Mouse (Mus musculus): ENCODE results near the gene Ppil1. TPM values are rescaled to one million over a fixed set of nuclear protein-coding genes. Genes with fewer than 3 reads are reported as not detected.
A peak's percentile ranks its signal among the peaks of the same experiment; 100 is the strongest.
"Not testable (repeated sequence)": the region's sequence is repeated elsewhere in the genome, so short reads cannot be mapped to it uniquely, and the experiment has no call there.

Gene Ppil1
- polyA plus RNA-seq, 1 experiment, result 30.1 TPM

GRCm38 (mm10) chr17:29273156-29273555, 9.2 kb upstream of the Ppil1 start:
- H3K79me2 ChIP-seq (ENCODE audit: control insufficient read depth, insufficient read depth), result peaks cover 52% of the 10 kb centered on the region
- TF ChIP-seq POLR2A (IDR thresholded peaks at IDR 0.05; ENCODE audit: insufficient read length, low read depth), result no peak
- TF ChIP-seq CEBPB (IDR thresholded peaks at IDR 0.05; ENCODE audit: insufficient read depth, poor library complexity, severe bottlenecking), result no peak
- TF ChIP-seq USF1 (IDR thresholded peaks at IDR 0.05; ENCODE audit: low read depth), result no peak
- TF ChIP-seq E2F4 (IDR thresholded peaks at IDR 0.05; ENCODE audit: insufficient read depth), result no peak
- TF ChIP-seq MYOG (IDR thresholded peaks at IDR 0.05; ENCODE audit: control insufficient read depth in 1 of 3, insufficient read depth in 1 of 3, insufficient read length in 2 of 3, low read depth in 2 of 3), result no peak
- no peak for TF ChIP-seq REST (IDR thresholded peaks at IDR 0.05; ENCODE audit: insufficient read depth, insufficient read length)
- no peak for TF ChIP-seq POLR2AphosphoS2 (IDR thresholded peaks at IDR 0.05; ENCODE audit: insufficient read length, low read depth)
- no peak for TF ChIP-seq TCF3 (IDR thresholded peaks at IDR 0.05; ENCODE audit: insufficient read length, low read depth)
- TF ChIP-seq TCF12 (IDR thresholded peaks at IDR 0.05; ENCODE audit: insufficient read depth, poor library complexity, severe bottlenecking), result no peak
- TF ChIP-seq MAX (IDR thresholded peaks at IDR 0.05; ENCODE audit: low read depth), result no peak
- TF ChIP-seq MYOD1 (IDR thresholded peaks at IDR 0.05; ENCODE audit: control insufficient read depth in 1 of 3, insufficient read length in 2 of 3, low read depth in 2 of 3), result no peak
- TF ChIP-seq SRF (IDR thresholded peaks at IDR 0.05; ENCODE audit: control insufficient read depth, insufficient read length, low read depth), result no peak

GRCm38 (mm10) chr17:29270148-29270698, 6.2 kb upstream of the Ppil1 start:
- no peaks in the 10 kb centered on the region for H3K27me3 ChIP-seq (ENCODE audit: control insufficient read depth, insufficient read depth, insufficient read length)
- peak overlapping the region; percentile 56 for H3K4me3 ChIP-seq
- peak overlapping the region; percentile 88 for H3K4me2 ChIP-seq (ENCODE audit: low read depth)
- no peaks in the 10 kb centered on the region for H3K36me3 ChIP-seq (ENCODE audit: control insufficient read depth, insufficient read depth)
- H3K79me2 ChIP-seq (ENCODE audit: control insufficient read depth, insufficient read depth), result peaks cover 47% of the 10 kb centered on the region
- TF ChIP-seq POLR2AphosphoS2 (IDR thresholded peaks at IDR 0.05; ENCODE audit: insufficient read length, low read depth) (no peak), MYOD1 (IDR thresholded peaks at IDR 0.05; ENCODE audit: control insufficient read depth in 1 of 3, insufficient read length in 2 of 3, low read depth in 2 of 3) (peak in 2 of 3 experiments; percentile 64 to 71)
- H3ac ChIP-seq (ENCODE audit: control insufficient read depth, insufficient read length), result no peak overlapping the region

More at GRCm38 (mm10) chr17:29273156-29273555, 9.2 kb upstream of the Ppil1 start:
- Histone ChIP-seq H3K4me2 (ENCODE audit: low read depth) (no peak overlapping the region), H3K27me3 (ENCODE audit: control insufficient read depth, insufficient read depth, insufficient read length) (no peaks in the 10 kb centered on the region), H3ac (ENCODE audit: control insufficient read depth, insufficient read length) (no peak overlapping the region), H3K4me3 (no peak overlapping the region), H3K36me3 (ENCODE audit: control insufficient read depth, insufficient read depth) (no peaks in the 10 kb centered on the region)

- Histone ChIP-seq H3K4me3 (peak overlapping the region; percentile 56), H3K36me3 (ENCODE audit: control insufficient read depth, insufficient read depth) (no peaks in the 10 kb centered on the region), H3K4me2 (ENCODE audit: low read depth) (peak overlapping the region; percentile 88), H3K27me3 (ENCODE audit: control insufficient read depth, insufficient read depth, insufficient read length) (no peaks in the 10 kb centered on the region), H3ac (ENCODE audit: control insufficient read depth, insufficient read length) (peak overlapping the region; percentile 79), H3K79me2 (ENCODE audit: control insufficient read depth, insufficient read depth) (peaks cover 45% of the 10 kb centered on the region)
- TF ChIP-seq MYOG (IDR thresholded peaks at IDR 0.05; ENCODE audit: control insufficient read depth in 1 of 3, insufficient read depth in 1 of 3, insufficient read length in 2 of 3, low read depth in 2 of 3) (no peak), SRF (IDR thresholded peaks at IDR 0.05; ENCODE audit: control insufficient read depth, insufficient read length, low read depth) (no peak), POLR2A (IDR thresholded peaks at IDR 0.05; ENCODE audit: insufficient read length, low read depth) (no peak)
Measured at GRCm38 (mm10) chr17:29269349-29269706, 5.3 kb upstream of the Ppil1 start.

- Histone ChIP-seq H3K4me2 (ENCODE audit: low read depth) (peak within 1 kb of the TSS; percentile 88), H3K27me3 (ENCODE audit: control insufficient read depth, insufficient read depth, insufficient read length) (no peaks in the 10 kb centered on the region), H3ac (ENCODE audit: control insufficient read depth, insufficient read length) (peak within 1 kb of the TSS; percentile 79), H3K36me3 (ENCODE audit: control insufficient read depth, insufficient read depth) (no peaks in the 10 kb centered on the region), H3K4me3 (peak within 1 kb of the TSS; percentile 56), H3K79me2 (ENCODE audit: control insufficient read depth, insufficient read depth) (peaks cover 40% of the 10 kb centered on the region)
- TF ChIP-seq MYOG (IDR thresholded peaks at IDR 0.05; ENCODE audit: control insufficient read depth in 1 of 3, insufficient read depth in 1 of 3, insufficient read length in 2 of 3, low read depth in 2 of 3) (peak in 1 of 3 experiments; percentile 18), POLR2A (IDR thresholded peaks at IDR 0.05; ENCODE audit: insufficient read length, low read depth) (peak; percentile 70), MYOD1 (IDR thresholded peaks at IDR 0.05; ENCODE audit: control insufficient read depth in 1 of 3, insufficient read length in 2 of 3, low read depth in 2 of 3) (peak in 1 of 3 experiments; percentile 20), USF1 (IDR thresholded peaks at IDR 0.05; ENCODE audit: low read depth) (no peak), MAX (IDR thresholded peaks at IDR 0.05; ENCODE audit: low read depth) (peak; percentile 24), POLR2AphosphoS2 (IDR thresholded peaks at IDR 0.05; ENCODE audit: insufficient read length, low read depth) (peak; percentile 55)
Measured at GRCm38 (mm10) chr17:29268682-29269348, 4.8 kb upstream of the Ppil1 start, which contains the start of gene BC004004. BC004004 (plus strand) TSS chr17:29268788.

GRCm38 (mm10) chr17:29267931-29268681, 4.1 kb upstream of the Ppil1 start:
- TF ChIP-seq TCF3 (IDR thresholded peaks at IDR 0.05; ENCODE audit: insufficient read length, low read depth) (no peak), REST (IDR thresholded peaks at IDR 0.05; ENCODE audit: insufficient read depth, insufficient read length) (no peak), E2F4 (IDR thresholded peaks at IDR 0.05; ENCODE audit: insufficient read depth) (no peak), TCF12 (IDR thresholded peaks at IDR 0.05; ENCODE audit: insufficient read depth, poor library complexity, severe bottlenecking) (no peak)

GRCm38 (mm10) chr17:29267040-29267439, 3.1 kb upstream of the Ppil1 start:
- H3K4me3 ChIP-seq; H3K36me3 ChIP-seq (ENCODE audit: control insufficient read depth, insufficient read depth); H3ac ChIP-seq (ENCODE audit: control insufficient read depth, insufficient read length); H3K4me2 ChIP-seq (ENCODE audit: low read depth); H3K27me3 ChIP-seq (ENCODE audit: control insufficient read depth, insufficient read depth, insufficient read length): not testable (repeated sequence)
- peaks cover 40% of the 10 kb centered on the region for H3K79me2 ChIP-seq (ENCODE audit: control insufficient read depth, insufficient read depth)

More at GRCm38 (mm10) chr17:29267931-29268681, 4.1 kb upstream of the Ppil1 start:
- Histone ChIP-seq H3K36me3 (ENCODE audit: control insufficient read depth, insufficient read depth) (no peaks in the 10 kb centered on the region), H3K27me3 (ENCODE audit: control insufficient read depth, insufficient read depth, insufficient read length) (no peaks in the 10 kb centered on the region), H3K79me2 (ENCODE audit: control insufficient read depth, insufficient read depth) (peaks cover 43% of the 10 kb centered on the region), H3ac (ENCODE audit: control insufficient read depth, insufficient read length) (peak overlapping the region; percentile 79), H3K4me2 (ENCODE audit: low read depth) (peak overlapping the region; percentile 67), H3K4me3 (peak overlapping the region; percentile 56)

All from myocyte (in vitro differentiated cells).